Comparison of ENCODE assay signal across 12 mouse cellular contexts in genomic region chr9:87822276-87822675, GRCm38 (mm10).
"Had no signal": no experiment of that assay in that cellular context is flagged by ENCODE, and none has a peak within 500 bp of the region (broad histone marks: within the 10 kb centered on the region; RNA-seq: fewer than 3 reads in every experiment).

No protein-coding gene starts in this region.

- H3K9me3 ChIP-seq: limb, embryonic 15.5 days; midbrain, embryonic 10.5 days; midbrain, embryonic 15.5 days; neural tube, embryonic 13.5 days had no signal

- H3K27ac ChIP-seq: left cerebral cortex, adult 2 months; limb, embryonic 15.5 days; liver, embryonic 12.5 days; midbrain, embryonic 10.5 days; midbrain, embryonic 15.5 days; neural tube, embryonic 13.5 days had no signal

- H3K4me2 ChIP-seq: limb, embryonic 15.5 days; liver, embryonic 12.5 days; lung, embryonic 14.5 days; midbrain, embryonic 15.5 days; neural tube, embryonic 13.5 days had no signal

- DNase-seq: kidney, postnatal 25 days; lung, embryonic 14.5 days; lung, postnatal 10 days; lung, postnatal 4 days; retina, postnatal 1 day; right cerebral cortex, postnatal 4 days had no signal

- H3K4me1 ChIP-seq: limb, embryonic 15.5 days; liver, embryonic 12.5 days; midbrain, embryonic 10.5 days; midbrain, embryonic 15.5 days; neural tube, embryonic 13.5 days had no signal

- H3K4me3 ChIP-seq: left cerebral cortex, adult 2 months; limb, embryonic 15.5 days; liver, embryonic 12.5 days; midbrain, embryonic 10.5 days; midbrain, embryonic 15.5 days; neural tube, embryonic 13.5 days had no signal

- ATAC-seq: liver, embryonic 12.5 days; midbrain, embryonic 15.5 days had no signal

- H3K27me3 ChIP-seq: limb, embryonic 15.5 days; liver, embryonic 12.5 days; midbrain, embryonic 15.5 days; neural tube, embryonic 13.5 days had no signal

- H3K9ac ChIP-seq: limb, embryonic 15.5 days; liver, embryonic 12.5 days; lung, embryonic 14.5 days; midbrain, embryonic 15.5 days; neural tube, embryonic 13.5 days had no signal

- H3K36me3 ChIP-seq: limb, embryonic 15.5 days; liver, embryonic 12.5 days; midbrain, embryonic 10.5 days; midbrain, embryonic 15.5 days; neural tube, embryonic 13.5 days had no signal
